Mouse (Mus musculus) liver, embryonic 14.5 days (tissue): ENCODE data around the gene Synj1.

ENCODE experiments used
- CTCF ChIP-seq: IDR thresholded peaks from 2 replicates; pipeline ENCODE4 v1.5.1; 2016; ENCODE audit warnings: antibody characterized with exemption, low read depth, control low read depth
- EP300 ChIP-seq: IDR thresholded peaks from 2 replicates; pipeline ENCODE4 v1.6.1; 2016; ENCODE audit warnings: antibody characterized with exemption, low read depth

GRCm38 (mm10) chr16:90963231-90963630, 47.9 kb downstream of the Synj1 start:
- TF ChIP-seq CTCF (no peak), EP300 (no peak)
